In genomic region chr7:145225626-145226025, GRCm38 (mm10) we compare ENCODE assay signal across 22 mouse cellular contexts. TPM values are rescaled to one million over a fixed set of nuclear protein-coding genes. Genes with fewer than 3 reads are reported as not detected.
A peak's percentile ranks its signal among the peaks of the same experiment; 100 is the strongest.
DNase-seq lines count a peak whose midpoint lies in the region; ATAC-seq and TF ChIP-seq lines count a peak whose summit lies in the region.
"Had no signal": no experiment of that assay in that cellular context is flagged by ENCODE, and none has a peak within 500 bp of the region (broad histone marks: within the 10 kb centered on the region; RNA-seq: fewer than 3 reads in every experiment).

No protein-coding gene starts in this region.

- peaks cover 24% of the 10 kb centered on the region for H3K4me1 ChIP-seq in forebrain, embryonic 10.5 days
- H3K4me1 ChIP-seq in forebrain, embryonic 12.5 days, result peaks cover 5% of the 10 kb centered on the region
- H3K4me1 ChIP-seq in kidney, adult 2 months (ENCODE audit: control insufficient read depth, insufficient read depth, low read length), result peaks cover 38% of the 10 kb centered on the region
- peaks cover 4% of the 10 kb centered on the region for H3K4me1 ChIP-seq in kidney, embryonic 14.5 days (ENCODE audit: control insufficient read depth, insufficient read depth, low read length)

- no peak overlapping the region for H3K4me3 ChIP-seq in forebrain, embryonic 10.5 days
- no peak overlapping the region for H3K4me3 ChIP-seq in forebrain, embryonic 12.5 days (replicated peaks)
- no peak overlapping the region for H3K4me3 ChIP-seq in kidney, adult 2 months (ENCODE audit: insufficient read depth, low read depth, low read length)
- H3K4me3 ChIP-seq in kidney, embryonic 14.5 days (ENCODE audit: low read length), result no peak overlapping the region
- H3K4me3 ChIP-seq: embryonic facial prominence, embryonic 13.5 days; heart, embryonic 12.5 days; hindbrain, embryonic 10.5 days had no signal

- no peak overlapping the region for H3K4me2 ChIP-seq in forebrain, embryonic 12.5 days
- no peak overlapping the region for H3K4me2 ChIP-seq in kidney, embryonic 14.5 days (replicated peaks; ENCODE audit: low read depth, low read length)
- H3K4me2 ChIP-seq: embryonic facial prominence, embryonic 13.5 days; heart, embryonic 12.5 days; hindbrain, embryonic 14.5 days had no signal

- no peaks in the 10 kb centered on the region for H3K9me3 ChIP-seq in forebrain, embryonic 10.5 days
- no peaks in the 10 kb centered on the region for H3K9me3 ChIP-seq in forebrain, embryonic 12.5 days
- H3K9me3 ChIP-seq in kidney, embryonic 14.5 days (ENCODE audit: control insufficient read depth, low read length), result no peaks in the 10 kb centered on the region
- H3K9me3 ChIP-seq: embryonic facial prominence, embryonic 13.5 days; G1E; heart, embryonic 12.5 days had no signal

- no peak overlapping the region for H3K9ac ChIP-seq in forebrain, embryonic 12.5 days
- no peak overlapping the region for H3K9ac ChIP-seq in kidney, embryonic 14.5 days (ENCODE audit: low read depth, low read length)
- H3K9ac ChIP-seq: embryonic facial prominence, embryonic 13.5 days; heart, embryonic 12.5 days; hindbrain, embryonic 14.5 days had no signal

- DNase-seq in forebrain, embryonic 10.5 days (ENCODE audit: extremely low spot score, low spot score), result no peak
- DNase-seq in kidney, adult 2 months, result peak; percentile 90
- peak; percentile 66 for DNase-seq in kidney, postnatal 14 days
- no peak for DNase-seq in cerebellum, adult 9-11 months
- DNase-seq: adrenal gland, postnatal 10 days; B cell, adult 2 months; cerebellum, adult 11-12 months; cerebellum, adult 9-10 months; cerebellum, postnatal 36 days had no signal

- peak overlapping the region; percentile 6; the same call in 1 of the 2 replicates for H3K27ac ChIP-seq in forebrain, embryonic 10.5 days
- H3K27ac ChIP-seq in forebrain, embryonic 12.5 days, result no peak overlapping the region
- peak overlapping the region; percentile 73 for H3K27ac ChIP-seq in kidney, adult 2 months (ENCODE audit: insufficient read depth, low read depth, low read length)
- H3K27ac ChIP-seq in kidney, embryonic 14.5 days (ENCODE audit: low read depth, low read length), result no peak overlapping the region
- H3K27ac ChIP-seq: embryonic facial prominence, embryonic 13.5 days; hindbrain, embryonic 10.5 days; hindbrain, embryonic 14.5 days had no signal

- WGBS in forebrain, embryonic 10.5 days, result 89% methylated on average over 6 of the region's 6 CpGs
- WGBS in forebrain, embryonic 12.5 days, result 92% methylated on average over 6 of the region's 6 CpGs
- WGBS in kidney, adult 2 months, result 63% methylated on average over 6 of the region's 6 CpGs
- WGBS in kidney, embryonic 14.5 days, result 90% methylated on average over 6 of the region's 6 CpGs

- H3K36me3 ChIP-seq in forebrain, embryonic 10.5 days (replicated peaks), result no peaks in the 10 kb centered on the region
- H3K36me3 ChIP-seq in forebrain, embryonic 12.5 days (replicated peaks), result no peaks in the 10 kb centered on the region
- H3K36me3 ChIP-seq in kidney, adult 2 months (ENCODE audit: control insufficient read depth, insufficient read depth, low read length), result no peaks in the 10 kb centered on the region
- H3K36me3 ChIP-seq in kidney, embryonic 14.5 days (ENCODE audit: control insufficient read depth, insufficient read depth, low read length), result no peaks in the 10 kb centered on the region
- H3K36me3 ChIP-seq: embryonic facial prominence, embryonic 13.5 days; G1E; heart, embryonic 12.5 days; hindbrain, embryonic 10.5 days had no signal

- ATAC-seq in forebrain, embryonic 12.5 days (ENCODE audit: low FRiP score), result no peak
- no peak for ATAC-seq in kidney, embryonic 14.5 days (ENCODE audit: low FRiP score, low TSS enrichment)
- no peak for ATAC-seq in megakaryocyte progenitor cell, adult 5-6 weeks (replicated peaks; ENCODE audit: poor library complexity)
- ATAC-seq: CD4-positive, CD25-positive, alpha-beta regulatory T cell, adult 4 months; forebrain, embryonic 14.5 days had no signal

- no peaks in the 10 kb centered on the region for H3K27me3 ChIP-seq in forebrain, embryonic 10.5 days (ENCODE audit: poor library complexity, severe bottlenecking)
- no peaks in the 10 kb centered on the region for H3K27me3 ChIP-seq in forebrain, embryonic 12.5 days
- no peaks in the 10 kb centered on the region for H3K27me3 ChIP-seq in kidney, adult 2 months (replicated peaks; ENCODE audit: control insufficient read depth, insufficient read depth, low read length)
- H3K27me3 ChIP-seq in kidney, embryonic 14.5 days (ENCODE audit: control insufficient read depth, insufficient read depth, low read length), result peaks cover 3% of the 10 kb centered on the region; the same call in 1 of the 2 replicates
- H3K27me3 ChIP-seq: embryonic facial prominence, embryonic 13.5 days; heart, embryonic 12.5 days had no signal

- no peak for TF ChIP-seq POLR2A in kidney, adult 2 months (IDR thresholded peaks at IDR 0.05; ENCODE audit: low read depth, low read length)

- no peak for TF ChIP-seq CTCF in kidney, adult 2 months (conservative IDR thresholded peaks at IDR 0.05; ENCODE audit: insufficient read depth, insufficient read length, low read depth, low read length)

RNA-seq across cellular contexts. Expression of gene 1810010D01Rik, which starts 17.7 kb away (rescaled TPM):
- 0.16 and 0.31 TPM in 2 replicates for polyA plus RNA-seq in forebrain, embryonic 10.5 days (2016; fragmentation: Nextera tagmentation; extraction: Ambion mirVana)
- polyA plus RNA-seq in forebrain, embryonic 12.5 days (2016; fragmentation: Nextera tagmentation; extraction: Ambion mirVana), result 0.59 and 0.91 TPM in 2 replicates
- polyA plus RNA-seq in kidney, adult 2 months (2012; rRNA removed), result 0.42 and 0.88 TPM in 2 replicates
- 0.46 TPM in 1 of 2 replicates, not detected in the other for polyA plus RNA-seq in kidney, embryonic 14.5 days (2014; fragmentation: Nextera tagmentation; extraction: Ambion mirVana)
- total RNA-seq in megakaryocyte progenitor cell, adult 5-6 weeks (2015), result not detected in 2 replicates
- total RNA-seq in megakaryocyte progenitor cell, adult 5-6 weeks (2017), result not detected in 2 replicates
- total RNA-seq: G1E; gastrocnemius, adult 8-10 months; heart, postnatal 25 days had no signal
- polyA plus RNA-seq: CD4-positive, CD25-positive, alpha-beta regulatory T cell, adult 4 months; forebrain, embryonic 14.5 days; G1E; heart, embryonic 16.5 days; hindbrain, embryonic 14.5 days had no signal

RNA-seq across cellular contexts. Expression of gene Tpcn2, which starts 58.2 kb away (rescaled TPM):
- polyA plus RNA-seq in forebrain, embryonic 10.5 days (2016; fragmentation: Nextera tagmentation; extraction: Ambion mirVana), result 5.1 and 5.9 TPM in 2 replicates
- polyA plus RNA-seq in forebrain, embryonic 12.5 days (2016; fragmentation: Nextera tagmentation; extraction: Ambion mirVana), result 4.8 and 5.2 TPM in 2 replicates
- 9.5 and 11.7 TPM in 2 replicates for polyA plus RNA-seq in kidney, adult 2 months (2012; rRNA removed)
- polyA plus RNA-seq in kidney, embryonic 14.5 days (2014; fragmentation: Nextera tagmentation; extraction: Ambion mirVana), result 4.0 and 4.4 TPM in 2 replicates
- total RNA-seq in megakaryocyte progenitor cell, adult 5-6 weeks (2015), result 4.7 and 5.7 TPM in 2 replicates
- total RNA-seq in megakaryocyte progenitor cell, adult 5-6 weeks (2017), result 3.5 and 3.7 TPM in 2 replicates

Comparison
In these comparisons a context has a peak if more than half of its experiments do, and no peak if none do; other contexts are left out.
1. H3K27ac ChIP-seq: peak in forebrain, embryonic 10.5 days (single experiment) and kidney, adult 2 months (single experiment); none in forebrain, embryonic 12.5 days (single experiment) and kidney, embryonic 14.5 days (single experiment).
2. DNase-seq: peak in kidney, adult 2 months (single experiment) and kidney, postnatal 14 days (single experiment); none in forebrain, embryonic 10.5 days (single experiment) and cerebellum, adult 9-11 months (single experiment).